Mouse (Mus musculus): ENCODE results near the gene Cabp1. TPM values are rescaled to one million over a fixed set of nuclear protein-coding genes. Genes with fewer than 3 reads are reported as not detected.
A peak's percentile ranks its signal among the peaks of the same experiment; 100 is the strongest.

The Cabp1 gene
- polyA plus RNA-seq, 1 experiment from 2014 or later = 2.4 TPM

- 5% methylated on average over 31 of the region's 31 CpGs for WGBS
- DNase-seq (ENCODE audit: low spot score) (peak; percentile 71), ATAC-seq (replicated peaks; ENCODE audit: insufficient number of reproducible peaks, low FRiP score, low TSS enrichment, low read depth) (peak; percentile 84)
- peak overlapping the region; percentile 46 for H3K4me2 ChIP-seq (ENCODE audit: low read depth, low read length)
- H3K9ac ChIP-seq (replicated peaks; ENCODE audit: low read length) = peak overlapping the region; percentile 51
- H3K36me3 ChIP-seq (replicated peaks; ENCODE audit: control insufficient read depth, insufficient read depth, low read depth, low read length) = no peaks in the 10 kb centered on the region
- no peaks in the 10 kb centered on the region for H3K27me3 ChIP-seq (ENCODE audit: control insufficient read depth, insufficient read depth, low read length)
- H3K4me1 ChIP-seq (ENCODE audit: control insufficient read depth, insufficient read depth, low read length) = peaks cover 3% of the 10 kb centered on the region; the same call in 1 of the 2 replicates
- no peak overlapping the region for H3K27ac ChIP-seq (replicated peaks; ENCODE audit: low read depth, low read length)
- H3K4me3 ChIP-seq (ENCODE audit: low read depth, low read length) = peak overlapping the region; percentile 14
- no peaks in the 10 kb centered on the region for H3K9me3 ChIP-seq (replicated peaks; ENCODE audit: control insufficient read depth, low read length)
These were observed 10.6 kb upstream of the Cabp1 start for GRCm38 (mm10) chr5:115204562-115205311.

- no peaks in the 10 kb centered on the region for H3K36me3 ChIP-seq (replicated peaks; ENCODE audit: control insufficient read depth, insufficient read depth, low read depth, low read length)
- no peaks in the 10 kb centered on the region for H3K27me3 ChIP-seq (ENCODE audit: control insufficient read depth, insufficient read depth, low read length)
- peaks cover 3% of the 10 kb centered on the region; the same call in 1 of the 2 replicates for H3K4me1 ChIP-seq (ENCODE audit: control insufficient read depth, insufficient read depth, low read length)
- peak; percentile 31 for DNase-seq (ENCODE audit: low spot score)
- peak overlapping the region; percentile 51 for H3K9ac ChIP-seq (replicated peaks; ENCODE audit: low read length)
- peak overlapping the region; percentile 14 for H3K4me3 ChIP-seq (ENCODE audit: low read depth, low read length)
- peak overlapping the region; percentile 46 for H3K4me2 ChIP-seq (ENCODE audit: low read depth, low read length)
- ATAC-seq (replicated peaks; ENCODE audit: insufficient number of reproducible peaks, low FRiP score, low TSS enrichment, low read depth) = peak; percentile 67; the same call in 1 of the 2 replicates
- H3K9me3 ChIP-seq (replicated peaks; ENCODE audit: control insufficient read depth, low read length) = no peaks in the 10 kb centered on the region
- no peak overlapping the region for H3K27ac ChIP-seq (replicated peaks; ENCODE audit: low read depth, low read length)
- 13% methylated on average over 23 of the region's 23 CpGs for WGBS
These were observed 9.8 kb upstream of the Cabp1 start for GRCm38 (mm10) chr5:115203735-115204561.

DNA sequence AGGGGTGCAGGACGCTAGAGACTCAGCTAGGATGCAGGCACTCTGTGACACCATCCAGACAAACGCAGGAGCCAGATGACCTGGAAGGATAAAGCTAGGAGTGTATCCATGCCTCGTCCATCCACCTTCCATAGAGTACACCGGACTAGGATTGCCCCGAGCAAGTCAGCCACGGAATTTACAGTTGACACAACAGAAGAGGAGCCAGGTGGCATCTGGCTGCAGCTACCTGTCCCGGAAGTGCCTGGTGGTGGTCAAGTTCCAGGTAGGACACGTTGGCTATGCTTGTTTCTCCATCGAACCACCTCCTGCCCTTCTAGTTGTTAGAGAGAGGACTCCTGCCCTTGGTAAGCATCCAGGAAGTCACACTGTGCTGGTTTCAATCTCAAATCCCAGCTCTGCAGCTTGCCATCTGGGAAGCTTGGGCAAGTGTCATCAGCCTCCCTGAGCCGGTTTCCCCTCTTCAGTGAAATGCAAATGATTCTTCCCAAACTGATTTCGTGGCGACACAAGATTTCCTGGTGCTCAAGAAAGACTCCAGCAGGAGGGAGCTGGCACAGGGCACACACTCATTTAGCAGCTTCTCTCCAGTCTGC, 543 bp upstream of the Cabp1 start:
- Histone ChIP-seq H3K4me3 (ENCODE audit: low read depth, low read length) (peak overlapping the region; percentile 55), H3K9ac (replicated peaks; ENCODE audit: low read length) (0 out of 2 replicates have a peak overlapping the region, but pooled peaks have one; percentile 22), H3K4me2 (ENCODE audit: low read depth, low read length) (peak overlapping the region; percentile 100), H3K27me3 (ENCODE audit: control insufficient read depth, insufficient read depth, low read length) (peaks cover 38% of the 10 kb centered on the region), H3K9me3 (replicated peaks; ENCODE audit: control insufficient read depth, low read length) (no peaks in the 10 kb centered on the region), H3K4me1 (ENCODE audit: control insufficient read depth, insufficient read depth, low read length) (peaks cover 10% of the 10 kb centered on the region), H3K27ac (replicated peaks; ENCODE audit: low read depth, low read length) (no peak overlapping the region), H3K36me3 (replicated peaks; ENCODE audit: control insufficient read depth, insufficient read depth, low read depth, low read length) (no peaks in the 10 kb centered on the region)
- 4% methylated on average over 12 of the region's 12 CpGs for WGBS
- ATAC-seq (replicated peaks; ENCODE audit: insufficient number of reproducible peaks, low FRiP score, low TSS enrichment, low read depth) = 0 out of 2 replicates have a peak, but pooled peaks have one; percentile 35
- no peak for DNase-seq (ENCODE audit: low spot score)

- DNase-seq (ENCODE audit: low spot score) (peak; percentile 54), ATAC-seq (replicated peaks; ENCODE audit: insufficient number of reproducible peaks, low FRiP score, low TSS enrichment, low read depth) (no peak)
- Histone ChIP-seq H3K9ac (replicated peaks; ENCODE audit: low read length) (peak overlapping the region; percentile 47), H3K4me2 (ENCODE audit: low read depth, low read length) (peak overlapping the region; percentile 100), H3K27ac (replicated peaks; ENCODE audit: low read depth, low read length) (no peak overlapping the region), H3K27me3 (ENCODE audit: control insufficient read depth, insufficient read depth, low read length) (peaks cover 41% of the 10 kb centered on the region), H3K4me1 (ENCODE audit: control insufficient read depth, insufficient read depth, low read length) (peaks cover 10% of the 10 kb centered on the region), H3K9me3 (replicated peaks; ENCODE audit: control insufficient read depth, low read length) (no peaks in the 10 kb centered on the region), H3K4me3 (ENCODE audit: low read depth, low read length) (peak overlapping the region; percentile 55), H3K36me3 (replicated peaks; ENCODE audit: control insufficient read depth, insufficient read depth, low read depth, low read length) (no peaks in the 10 kb centered on the region)
- under 1% methylated on average over 24 of the region's 34 CpGs for WGBS
These were observed 955 bp downstream of the Cabp1 start for GRCm38 (mm10) chr5:115193226-115193625.

DNA sequence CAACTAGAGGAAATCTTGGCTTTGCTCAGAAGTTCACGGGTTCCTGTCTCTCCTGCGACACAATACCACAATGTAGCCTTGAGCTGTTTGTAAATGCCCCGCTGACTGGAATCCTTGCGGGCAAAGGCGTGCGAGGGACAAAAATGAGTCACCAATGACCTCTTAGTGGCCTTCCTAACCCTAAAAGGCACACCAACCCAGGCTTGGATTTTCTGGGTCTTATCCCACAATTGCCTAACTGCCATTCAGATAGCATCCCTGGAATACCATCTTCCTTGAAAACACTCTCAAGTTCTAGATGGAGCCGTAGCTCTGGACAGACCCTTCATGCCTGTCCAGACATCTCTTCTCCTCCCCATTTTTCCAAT, 1.4 kb downstream of the Cabp1 start:
- peaks cover 41% of the 10 kb centered on the region for H3K27me3 ChIP-seq (ENCODE audit: control insufficient read depth, insufficient read depth, low read length)
- WGBS = 12% methylated on average over 7 of the region's 7 CpGs
- peak overlapping the region; percentile 55 for H3K4me3 ChIP-seq (ENCODE audit: low read depth, low read length)
- H3K9me3 ChIP-seq (replicated peaks; ENCODE audit: control insufficient read depth, low read length) = no peaks in the 10 kb centered on the region
- ATAC-seq (replicated peaks; ENCODE audit: insufficient number of reproducible peaks, low FRiP score, low TSS enrichment, low read depth) (no peak), DNase-seq (ENCODE audit: low spot score) (no peak)
- no peaks in the 10 kb centered on the region for H3K36me3 ChIP-seq (replicated peaks; ENCODE audit: control insufficient read depth, insufficient read depth, low read depth, low read length)
- H3K27ac ChIP-seq (replicated peaks; ENCODE audit: low read depth, low read length) = no peak overlapping the region
- H3K4me2 ChIP-seq (ENCODE audit: low read depth, low read length) = peak overlapping the region; percentile 100
- no peak overlapping the region for H3K9ac ChIP-seq (replicated peaks; ENCODE audit: low read length)
- H3K4me1 ChIP-seq (ENCODE audit: control insufficient read depth, insufficient read depth, low read length) = peaks cover 10% of the 10 kb centered on the region

DNA sequence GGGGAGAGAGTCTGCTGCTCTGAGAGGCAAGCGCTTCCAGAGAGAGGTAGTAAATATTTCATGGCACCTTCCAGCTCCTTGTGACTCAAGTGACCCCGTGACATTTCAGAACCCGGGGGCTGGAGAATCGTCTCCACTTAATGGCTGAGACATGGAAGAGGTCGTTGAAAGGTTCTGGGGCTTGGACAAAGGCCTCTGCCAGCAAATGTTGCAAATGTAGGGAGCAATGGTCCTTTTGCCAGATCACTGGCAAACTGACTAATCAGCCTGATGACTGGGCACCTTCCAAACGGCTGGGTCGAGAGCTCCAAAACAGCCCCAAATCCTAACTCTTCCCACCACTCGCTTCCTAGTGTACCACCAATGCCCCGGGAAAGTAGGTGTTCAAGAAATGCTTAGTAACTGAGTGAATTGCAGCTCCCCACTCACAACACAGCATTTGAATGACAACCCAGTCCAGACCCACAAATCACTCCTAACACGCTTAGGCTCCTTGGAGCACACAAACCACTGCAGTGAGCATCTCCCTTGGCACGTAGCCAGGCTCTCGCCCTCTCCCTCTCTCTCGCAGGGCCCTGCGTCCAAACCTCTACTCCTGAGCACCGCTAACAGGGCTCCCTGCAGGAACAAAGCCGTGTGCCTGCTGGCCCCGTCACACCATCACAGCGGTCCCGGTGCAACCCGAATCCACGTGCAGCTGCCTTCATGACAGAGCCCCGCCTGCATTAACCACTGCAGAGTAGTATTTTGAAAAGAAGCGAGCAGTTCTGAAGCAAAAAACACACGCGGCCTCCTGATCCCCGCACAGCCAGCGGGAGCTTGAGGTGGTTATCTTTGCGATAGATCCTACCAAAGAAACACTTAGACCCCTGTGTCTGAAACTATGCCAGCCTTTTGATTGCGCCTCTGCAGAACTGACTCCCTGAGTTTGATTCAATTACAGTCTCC, 2.0 kb downstream of the Cabp1 start:
- ATAC-seq (replicated peaks; ENCODE audit: insufficient number of reproducible peaks, low FRiP score, low TSS enrichment, low read depth) (no peak; the same call in 1 of the 2 replicates), DNase-seq (ENCODE audit: low spot score) (peak; percentile 38)
- Histone ChIP-seq H3K9ac (replicated peaks; ENCODE audit: low read length) (peak overlapping the region; percentile 18), H3K27me3 (ENCODE audit: control insufficient read depth, insufficient read depth, low read length) (peaks cover 41% of the 10 kb centered on the region), H3K4me3 (ENCODE audit: low read depth, low read length) (no peak overlapping the region), H3K9me3 (replicated peaks; ENCODE audit: control insufficient read depth, low read length) (no peaks in the 10 kb centered on the region), H3K4me1 (ENCODE audit: control insufficient read depth, insufficient read depth, low read length) (peaks cover 10% of the 10 kb centered on the region), H3K27ac (replicated peaks; ENCODE audit: low read depth, low read length) (no peak overlapping the region), H3K36me3 (replicated peaks; ENCODE audit: control insufficient read depth, insufficient read depth, low read depth, low read length) (no peaks in the 10 kb centered on the region), H3K4me2 (ENCODE audit: low read depth, low read length) (peak overlapping the region; percentile 19)
- 9% methylated on average over 29 of the region's 29 CpGs for WGBS

- 65% methylated on average over 12 of the region's 12 CpGs for WGBS
- Histone ChIP-seq H3K4me3 (ENCODE audit: low read depth, low read length) (no peak overlapping the region), H3K4me1 (ENCODE audit: control insufficient read depth, insufficient read depth, low read length) (peaks cover 10% of the 10 kb centered on the region), H3K9ac (replicated peaks; ENCODE audit: low read length) (no peak overlapping the region), H3K27me3 (ENCODE audit: control insufficient read depth, insufficient read depth, low read length) (peaks cover 41% of the 10 kb centered on the region), H3K36me3 (replicated peaks; ENCODE audit: control insufficient read depth, insufficient read depth, low read depth, low read length) (no peaks in the 10 kb centered on the region), H3K4me2 (ENCODE audit: low read depth, low read length) (no peak overlapping the region), H3K9me3 (replicated peaks; ENCODE audit: control insufficient read depth, low read length) (no peaks in the 10 kb centered on the region), H3K27ac (replicated peaks; ENCODE audit: low read depth, low read length) (no peak overlapping the region)
- DNase-seq (ENCODE audit: low spot score) (no peak), ATAC-seq (replicated peaks; ENCODE audit: insufficient number of reproducible peaks, low FRiP score, low TSS enrichment, low read depth) (no peak)
These were observed 4.1 kb downstream of the Cabp1 start for GRCm38 (mm10) chr5:115190081-115190480.

Data from embryonic facial prominence, embryonic 11.5 days (tissue).